Mouse (Mus musculus) kidney, postnatal 0 days (tissue): ENCODE measurements around the gene Gabbr1. TPM values are rescaled to one million over a fixed set of nuclear protein-coding genes. Genes with fewer than 3 reads are reported as not detected.

ENCODE experiments used
- ATAC-seq: fragments of 200-750 bp; cut with Nextera tagmentation; replicated peaks from 2 replicates; pipeline ENCODE4 v1.8.0; 2017; ENCODE audit warnings: low read depth, moderate number of reproducible peaks, moderate TSS enrichment, moderate library complexity; ENCODE audit not compliant: low FRiP score
- DNase-seq: peaks from one replicate; pipeline ENCODE4 v3.0.0-alpha.2; 2016; ENCODE audit warnings: low spot score
- H3K27ac ChIP-seq: fragments of 300-500 bp; sonication (generic); 2 replicates; pipeline ENCODE4 v1.5.1; 2014; ENCODE audit warnings: mild to moderate bottlenecking
- H3K27me3 ChIP-seq: fragments of 300-500 bp; sonication (generic); 2 replicates; pipeline ENCODE4 v1.6.1; 2014; ENCODE audit warnings: low read length, mixed read lengths; ENCODE audit not compliant: insufficient read depth
- H3K36me3 ChIP-seq: fragments of 300-500 bp; sonication (generic); 2 replicates; pipeline ENCODE4 v1.6.1; 2014; ENCODE audit warnings: low read length, mixed read lengths; ENCODE audit not compliant: insufficient read depth
- H3K4me1 ChIP-seq: fragments of 300-500 bp; sonication (generic); replicated peaks from 2 replicates; pipeline ENCODE4 v1.6.1; 2014; ENCODE audit warnings: antibody characterized with exemption, low read length, mixed read lengths; ENCODE audit not compliant: insufficient read depth
- H3K4me2 ChIP-seq: fragments of 300-500 bp; sonication (generic); 2 replicates; pipeline ENCODE4 v1.6.1; 2014; ENCODE audit warnings: mild to moderate bottlenecking, low read length, moderate library complexity, mixed read lengths
- H3K4me3 ChIP-seq: fragments of 300-500 bp; sonication (generic); replicated peaks from 2 replicates; pipeline ENCODE4 v1.5.1; 2014; ENCODE audit warnings: low read depth, low read length
- H3K9ac ChIP-seq: fragments of 300-500 bp; sonication (generic); 2 replicates; pipeline ENCODE4 v1.6.1; 2014; ENCODE audit warnings: low read depth, low read length
- H3K9me3 ChIP-seq: fragments of 300-500 bp; sonication (generic); replicated peaks from 2 replicates; pipeline ENCODE4 v1.6.1; 2016; ENCODE audit warnings: low read length, inconsistent platforms, mixed read lengths
- CTCF ChIP-seq: IDR thresholded peaks from 2 replicates; pipeline ENCODE4 v1.5.1; 2016; ENCODE audit warnings: antibody characterized with exemption, low read depth, mild to moderate bottlenecking, moderate library complexity
- WGBS: fragments of 180-500 bp; shearing (Covaris S2); extraction: QIAGEN DNeasy Blood & Tissue Kit; methylation state at CpG from one replicate; pipeline ENCODE4 v1.1.7; 2014; 5-methylcytosine and 5-hydroxymethylcytosine counted together
- polyA plus RNA-seq: library from polyadenylated mRNA; unstranded; fragments of >200 nt; fragmentation: Nextera tagmentation; extraction: Ambion mirVana; gene quantifications from 2 replicates; pipeline ENCODE4 v1.2.1, GENCODE M21; 2015

The Gabbr1 gene
- polyA plus RNA-seq, 1 experiment from 2014 or later, result 6.1 TPM

GRCm38 (mm10) chr17:37022628-37023576, 22.9 kb upstream of the Gabbr1 start, which contains the start of gene Mog:
Gene Mog, minus strand, starts transcription at chr17:37023398.
- no peaks in the 10 kb centered on the region for H3K36me3 ChIP-seq
- H3K4me2 ChIP-seq, result no peak within 1 kb of the TSS
- H3K4me3 ChIP-seq, result no peak within 1 kb of the TSS
- TF ChIP-seq CTCF, result no peak
- DNase-seq, result no peak
- no peaks in the 10 kb centered on the region for H3K9me3 ChIP-seq
- H3K4me1 ChIP-seq, result no peaks in the 10 kb centered on the region
- no peaks in the 10 kb centered on the region for H3K27me3 ChIP-seq
- H3K27ac ChIP-seq, result no peak within 1 kb of the TSS
- H3K9ac ChIP-seq, result no peak within 1 kb of the TSS
- no peak for ATAC-seq
- WGBS, result 67% methylated on average over 9 of the region's 9 CpGs

GRCm38 (mm10) chr17:37026425-37026824, 19.3 kb upstream of the Gabbr1 start:
- TF ChIP-seq CTCF, result no peak
- Histone ChIP-seq H3K9me3 (no peaks in the 10 kb centered on the region), H3K36me3 (no peaks in the 10 kb centered on the region), H3K27ac (no peak overlapping the region), H3K4me2 (no peak overlapping the region), H3K4me3 (no peak overlapping the region), H3K27me3 (no peaks in the 10 kb centered on the region), H3K4me1 (0 out of 2 replicates have a peak, but pooled peaks cover 3% of the 10 kb centered on the region), H3K9ac (no peak overlapping the region)
- ATAC-seq (no peak), DNase-seq (no peak)
- 69% methylated on average over 2 of the region's 2 CpGs for WGBS

GRCm38 (mm10) chr17:37027486-37027885, 18.3 kb upstream of the Gabbr1 start:
- Histone ChIP-seq H3K36me3 (no peaks in the 10 kb centered on the region), H3K27ac (peak overlapping the region; percentile 64; the same call in 1 of the 2 replicates), H3K4me2 (no peak overlapping the region), H3K4me1 (0 out of 2 replicates have a peak, but pooled peaks cover 3% of the 10 kb centered on the region), H3K9ac (no peak overlapping the region), H3K9me3 (no peaks in the 10 kb centered on the region), H3K4me3 (no peak overlapping the region), H3K27me3 (no peaks in the 10 kb centered on the region)
- ATAC-seq, result no peak
- no peak for DNase-seq
- no peak for TF ChIP-seq CTCF
- 92% methylated on average over 4 of the region's 4 CpGs for WGBS

- Histone ChIP-seq H3K4me2 (peak overlapping the region; percentile 58), H3K9me3 (no peaks in the 10 kb centered on the region), H3K36me3 (no peaks in the 10 kb centered on the region), H3K4me1 (0 out of 2 replicates have a peak, but pooled peaks cover 3% of the 10 kb centered on the region), H3K9ac (peak overlapping the region; percentile 29; the same call in 1 of the 2 replicates), H3K4me3 (peak overlapping the region; percentile 38), H3K27ac (peak overlapping the region; percentile 64), H3K27me3 (no peaks in the 10 kb centered on the region)
- ATAC-seq (peak; percentile 19), DNase-seq (no peak)
- WGBS, result 8% methylated on average over 10 of the region's 10 CpGs
- no peak for TF ChIP-seq CTCF
These were observed 17.6 kb upstream of the Gabbr1 start for GRCm38 (mm10) chr17:37028212-37028611.

- DNase-seq (peak; percentile 99), ATAC-seq (peak; percentile 99)
- Histone ChIP-seq H3K4me1 (0 out of 2 replicates have a peak, but pooled peaks cover 3% of the 10 kb centered on the region), H3K27me3 (no peaks in the 10 kb centered on the region), H3K27ac (peak overlapping the region; percentile 64), H3K4me2 (peak overlapping the region; percentile 58), H3K4me3 (peak overlapping the region; percentile 38), H3K36me3 (no peaks in the 10 kb centered on the region), H3K9me3 (no peaks in the 10 kb centered on the region), H3K9ac (peak overlapping the region; percentile 29; the same call in 1 of the 2 replicates)
- under 1% methylated on average over 14 of the region's 14 CpGs for WGBS
- TF ChIP-seq CTCF, result no peak
These were observed 17.1 kb upstream of the Gabbr1 start for GRCm38 (mm10) chr17:37028683-37029120.

- ATAC-seq (no peak), DNase-seq (no peak)
- no peak for TF ChIP-seq CTCF
- 63% methylated on average over 8 of the region's 8 CpGs for WGBS
- Histone ChIP-seq H3K36me3 (no peaks in the 10 kb centered on the region), H3K27me3 (no peaks in the 10 kb centered on the region), H3K27ac (peak overlapping the region; percentile 64), H3K4me2 (peak overlapping the region; percentile 58), H3K9me3 (no peaks in the 10 kb centered on the region), H3K4me3 (peak overlapping the region; percentile 38), H3K4me1 (0 out of 2 replicates have a peak, but pooled peaks cover 3% of the 10 kb centered on the region), H3K9ac (peak overlapping the region; percentile 29; the same call in 1 of the 2 replicates)
These were observed 16.6 kb upstream of the Gabbr1 start for GRCm38 (mm10) chr17:37029162-37029561.
